Mouse (Mus musculus): ENCODE results near the gene Tuft1.

DNA sequence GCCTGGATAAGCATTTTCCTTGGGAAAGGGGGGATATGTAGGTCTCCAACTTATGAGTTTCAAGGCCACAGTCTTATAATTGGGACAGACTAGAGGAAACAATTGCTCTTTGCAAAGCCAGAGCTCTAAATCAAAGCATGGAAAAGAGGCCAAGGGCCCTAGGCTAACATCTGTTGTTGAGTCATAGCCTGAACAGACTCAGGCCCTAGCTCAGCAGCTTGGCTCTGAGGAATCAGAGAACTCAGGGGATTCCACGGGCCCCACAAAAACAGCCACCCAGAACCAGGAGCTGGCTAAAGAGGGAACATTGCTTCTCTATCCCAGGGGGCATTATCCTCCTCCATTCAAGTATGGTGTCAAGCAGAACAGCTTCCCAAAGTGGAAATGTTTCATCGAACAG, 48.1 kb downstream of the Tuft1 start:
- no peak for TF ChIP-seq POLR2A (IDR thresholded peaks at IDR 0.05; ENCODE audit: insufficient read depth, low read depth, low read length)
- no peak for TF ChIP-seq CTCF (IDR thresholded peaks at IDR 0.05; ENCODE audit: insufficient read depth, low read depth, low read length)

Measured in olfactory bulb, adult 2 months (tissue).